10 mouse cellular contexts compared by ENCODE assay signal in genomic region chr7:16061219-16062098, GRCm38 (mm10). TPM values are rescaled to one million over a fixed set of nuclear protein-coding genes. Genes with fewer than 3 reads are reported as not detected.
A peak's percentile ranks its signal among the peaks of the same experiment; 100 is the strongest.
DNase-seq lines count a peak whose midpoint lies in the region; ATAC-seq lines count a peak whose summit lies in the region.
"Had no signal": no experiment of that assay in that cellular context is flagged by ENCODE, and none has a peak within 500 bp of the region (broad histone marks: within the 10 kb centered on the region; RNA-seq: fewer than 3 reads in every experiment).

Gene Zfp541 (plus strand): TSS chr7:16061814.

- peak within 1 kb of the TSS; percentile 34; the same call in 1 of the 2 replicates for H3K4me2 ChIP-seq in kidney, embryonic 15.5 days
- peak within 1 kb of the TSS; percentile 45 for H3K4me2 ChIP-seq in embryonic facial prominence, embryonic 13.5 days
- peak within 1 kb of the TSS; percentile 52 for H3K4me2 ChIP-seq in hindbrain, embryonic 16.5 days (ENCODE audit: low read length)
- peak within 1 kb of the TSS; percentile 24 for H3K4me2 ChIP-seq in neural tube, embryonic 14.5 days (ENCODE audit: low read depth, low read length)

- DNase-seq in kidney, postnatal 4 days, result no peak
- no peak for DNase-seq in thymus, postnatal 14 days
- DNase-seq in urinary bladder, postnatal 36 days (ENCODE audit: low spot score in 2 of 2), result no peak
- no peak for DNase-seq in adrenal gland, adult 8-10 months
- DNase-seq: cerebellum, adult 8-10 months had no signal

- H3K4me1 ChIP-seq in kidney, embryonic 15.5 days, result peaks cover 4% of the 10 kb centered on the region; the same call in 1 of the 2 replicates
- peaks cover 3% of the 10 kb centered on the region; the same call in 1 of the 2 replicates for H3K4me1 ChIP-seq in embryonic facial prominence, embryonic 13.5 days
- no peaks in the 10 kb centered on the region for H3K4me1 ChIP-seq in hindbrain, embryonic 16.5 days (ENCODE audit: control insufficient read depth, insufficient read depth, low read depth, low read length)
- H3K4me1 ChIP-seq in neural tube, embryonic 14.5 days (ENCODE audit: control insufficient read depth, insufficient read depth, low read length), result no peaks in the 10 kb centered on the region

- ATAC-seq in kidney, embryonic 15.5 days (replicated peaks; ENCODE audit: low FRiP score), result no peak
- ATAC-seq in embryonic facial prominence, embryonic 13.5 days (ENCODE audit: insufficient number of reproducible peaks, insufficient read depth, low FRiP score, low TSS enrichment, low read depth), result no peak
- ATAC-seq in hindbrain, embryonic 16.5 days, result peak; percentile 85
- ATAC-seq in neural tube, embryonic 14.5 days (ENCODE audit: low read depth), result peak; percentile 56

- H3K27ac ChIP-seq in kidney, embryonic 15.5 days, result no peak within 1 kb of the TSS
- no peak within 1 kb of the TSS for H3K27ac ChIP-seq in embryonic facial prominence, embryonic 13.5 days
- H3K27ac ChIP-seq in hindbrain, embryonic 16.5 days (ENCODE audit: low read depth, low read length), result no peak within 1 kb of the TSS
- no peak within 1 kb of the TSS for H3K27ac ChIP-seq in neural tube, embryonic 14.5 days (ENCODE audit: low read depth, low read length)
- H3K27ac ChIP-seq: liver, embryonic 14.5 days had no signal

- no peak within 1 kb of the TSS for H3K9ac ChIP-seq in kidney, embryonic 15.5 days
- H3K9ac ChIP-seq in embryonic facial prominence, embryonic 13.5 days, result no peak within 1 kb of the TSS
- H3K9ac ChIP-seq in hindbrain, embryonic 16.5 days (ENCODE audit: low read depth, low read length), result peak within 1 kb of the TSS; percentile 36; the same call in 1 of the 2 replicates
- H3K9ac ChIP-seq in neural tube, embryonic 14.5 days (replicated peaks; ENCODE audit: low read depth, low read length), result no peak within 1 kb of the TSS
- H3K9ac ChIP-seq: liver, embryonic 14.5 days had no signal

- peak within 1 kb of the TSS; percentile 10; the same call in 1 of the 2 replicates for H3K4me3 ChIP-seq in kidney, embryonic 15.5 days (replicated peaks)
- peak within 1 kb of the TSS; percentile 19 for H3K4me3 ChIP-seq in embryonic facial prominence, embryonic 13.5 days
- H3K4me3 ChIP-seq in hindbrain, embryonic 16.5 days (ENCODE audit: low read length), result peak within 1 kb of the TSS; percentile 30
- H3K4me3 ChIP-seq in neural tube, embryonic 14.5 days (ENCODE audit: low read depth, low read length), result 0 out of 2 replicates have a peak within 1 kb of the TSS, but pooled peaks have one; percentile 7

- peaks cover 30% of the 10 kb centered on the region for H3K27me3 ChIP-seq in kidney, embryonic 15.5 days
- peaks cover 35% of the 10 kb centered on the region for H3K27me3 ChIP-seq in embryonic facial prominence, embryonic 13.5 days
- peaks cover 7% of the 10 kb centered on the region; the same call in 1 of the 2 replicates for H3K27me3 ChIP-seq in hindbrain, embryonic 16.5 days (replicated peaks; ENCODE audit: control insufficient read depth, insufficient read depth, low read length)
- H3K27me3 ChIP-seq in neural tube, embryonic 14.5 days (ENCODE audit: control insufficient read depth, insufficient read depth, low read length), result peaks cover 3% of the 10 kb centered on the region; the same call in 1 of the 2 replicates

- WGBS in kidney, embryonic 15.5 days, result 51% methylated on average over 71 of the region's 80 CpGs
- 51% methylated on average over 73 of the region's 80 CpGs for WGBS in embryonic facial prominence, embryonic 13.5 days
- WGBS in hindbrain, embryonic 16.5 days, result 48% methylated on average over 78 of the region's 80 CpGs
- WGBS in neural tube, embryonic 14.5 days, result 43% methylated on average over 71 of the region's 80 CpGs

- H3K9me3 ChIP-seq in kidney, embryonic 15.5 days (replicated peaks), result 0 out of 2 replicates have a peak, but pooled peaks cover 7% of the 10 kb centered on the region
- H3K9me3 ChIP-seq in embryonic facial prominence, embryonic 13.5 days, result peaks cover 10% of the 10 kb centered on the region; the same call in 1 of the 2 replicates
- H3K9me3 ChIP-seq in hindbrain, embryonic 16.5 days (ENCODE audit: control insufficient read depth, low read length), result peaks cover 10% of the 10 kb centered on the region
- no peaks in the 10 kb centered on the region for H3K9me3 ChIP-seq in neural tube, embryonic 14.5 days (ENCODE audit: control insufficient read depth, low read length)

- no peaks in the 10 kb centered on the region for H3K36me3 ChIP-seq in kidney, embryonic 15.5 days
- no peaks in the 10 kb centered on the region for H3K36me3 ChIP-seq in embryonic facial prominence, embryonic 13.5 days
- no peaks in the 10 kb centered on the region for H3K36me3 ChIP-seq in hindbrain, embryonic 16.5 days (ENCODE audit: control insufficient read depth, insufficient read depth, low read length)
- H3K36me3 ChIP-seq in neural tube, embryonic 14.5 days (ENCODE audit: control insufficient read depth, insufficient read depth, low read length), result no peaks in the 10 kb centered on the region

RNA-seq across cellular contexts. Expression of gene Zfp541, which starts in this region (rescaled TPM):
- 0.13 TPM in 1 of 2 replicates, not detected in the other for polyA plus RNA-seq in kidney, embryonic 15.5 days (2015; fragmentation: Nextera tagmentation; extraction: Ambion mirVana)
- 0.07 and 0.11 TPM in 2 replicates for polyA plus RNA-seq in embryonic facial prominence, embryonic 13.5 days (2015; fragmentation: Nextera tagmentation; extraction: Ambion mirVana)
- 0.09 and 0.16 TPM in 2 replicates for polyA plus RNA-seq in hindbrain, embryonic 16.5 days (2015; fragmentation: Nextera tagmentation; extraction: Ambion mirVana)
- polyA plus RNA-seq in neural tube, embryonic 14.5 days (2014; fragmentation: Nextera tagmentation; extraction: Ambion mirVana), result 0.07 and 0.10 TPM in 2 replicates
- under 1 TPM in 3 of 4 experiments, not detected in 1; 0.10 to 0.28 (median 0.12) TPM for total RNA-seq in adrenal gland, adult 8-10 months (2022)

Comparison
In these comparisons a context has a peak if more than half of its experiments do, and no peak if none do; other contexts are left out.
1. Peak in ATAC-seq, H3K4me3 ChIP-seq, H3K9ac ChIP-seq and H3K4me2 ChIP-seq in hindbrain, embryonic 16.5 days; RNA of the gene not detected or under 1 TPM.
2. Peak in ATAC-seq, H3K4me3 ChIP-seq and H3K4me2 ChIP-seq in neural tube, embryonic 14.5 days; RNA of the gene not detected or under 1 TPM.